Mouse (Mus musculus) cerebellum, adult 9-10 months (tissue): Measurements from ENCODE around the gene Eif4enif1.
"Not testable (repeated sequence)": the region's sequence is repeated elsewhere in the genome, so short reads cannot be mapped to it uniquely, and the experiment has no call there.

ENCODE experiments used
- DNase-seq: peaks from one replicate; pipeline ENCODE4 v3.0.0; 2022

Eif4enif1 gene

DNA sequence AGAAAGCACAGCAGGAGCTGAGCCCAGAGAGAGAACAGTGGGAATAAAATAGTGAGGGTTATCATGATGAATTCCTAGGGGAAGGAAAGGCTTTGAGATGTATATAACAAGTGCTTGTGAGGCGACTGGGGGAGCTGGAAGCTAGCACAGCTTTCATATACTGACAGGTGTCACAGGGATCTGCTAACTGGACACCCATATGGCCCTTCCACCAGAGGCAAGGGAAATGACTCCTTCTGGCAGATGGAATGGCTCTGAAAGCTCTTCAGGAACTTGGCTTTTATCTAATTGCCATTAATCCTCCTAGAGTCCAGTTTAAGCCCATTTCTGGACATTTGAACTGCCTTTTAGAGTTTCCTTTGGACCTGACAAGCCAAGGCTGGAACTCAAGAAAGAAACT lies 20.2 kb upstream of the Eif4enif1 start:
- not testable (repeated sequence) for DNase-seq

DNA sequence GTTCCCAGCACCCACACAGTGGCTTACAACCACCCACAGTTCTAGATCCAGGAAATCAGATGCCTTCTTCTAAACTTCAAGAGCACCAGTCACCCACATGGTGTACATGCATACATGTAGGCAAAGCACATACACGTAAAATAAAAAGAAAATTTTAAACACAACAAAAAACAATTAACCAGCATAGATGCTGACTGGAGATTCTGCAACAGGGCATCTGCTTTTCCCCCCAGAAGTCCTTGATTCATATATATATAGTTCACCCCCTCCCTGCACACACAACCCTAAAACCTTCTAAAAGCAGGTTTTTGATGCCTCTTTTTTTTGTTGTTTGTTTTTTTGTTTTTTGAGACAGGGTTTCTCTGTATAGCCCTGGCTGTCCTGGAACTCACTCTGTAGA lies 19.5 kb upstream of the Eif4enif1 start:
- not testable (repeated sequence) for DNase-seq

DNA sequence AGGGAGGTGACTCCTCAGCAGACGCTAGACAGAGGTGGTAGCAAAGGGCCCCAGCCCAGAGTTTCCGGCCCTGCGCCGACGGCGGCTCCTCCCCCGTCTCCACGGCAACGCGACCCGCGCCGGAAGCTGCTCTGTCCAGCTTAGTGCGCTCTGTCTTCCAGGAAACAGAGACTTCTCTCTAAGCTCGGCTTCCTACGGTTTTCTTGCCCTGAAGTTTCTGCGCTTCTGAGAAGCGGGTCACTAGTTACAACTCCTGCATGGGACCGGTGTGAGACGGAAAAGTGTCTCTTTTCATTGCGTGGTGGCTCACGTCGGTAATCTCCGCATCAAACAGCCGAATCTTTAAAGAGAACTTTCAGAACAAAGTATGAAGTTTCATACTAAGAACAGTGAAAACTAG lies 8.8 kb upstream of the Eif4enif1 start, which contains the start of gene Sfi1:
TSS of gene Sfi1 (minus strand) at position 101 of the 400 bp plus-strand sequence.
- no peak for DNase-seq

DNA sequence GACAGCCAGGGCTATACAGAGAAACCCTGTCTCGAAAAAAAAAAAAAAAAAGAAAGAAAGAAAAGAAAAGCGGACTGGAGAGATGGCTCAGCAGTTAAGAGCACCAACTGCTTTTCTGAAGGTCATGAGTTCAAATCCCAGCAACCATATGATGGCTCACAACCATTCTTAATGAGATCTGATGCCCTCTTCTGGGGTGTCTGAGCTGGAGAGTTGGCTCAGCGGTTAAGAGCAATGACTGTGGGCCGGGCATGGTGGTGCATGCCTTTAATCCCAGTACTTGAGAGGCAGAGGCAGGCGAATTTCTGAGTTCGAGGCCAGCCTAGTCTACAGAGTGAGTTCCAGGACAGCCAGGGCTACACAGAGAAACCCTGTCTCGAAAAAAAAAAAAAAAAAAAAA lies 1.6 kb upstream of the Eif4enif1 start:
- peak; percentile 48 for DNase-seq

- peak; percentile 80 for DNase-seq
Observed at GRCm38 (mm10) chr11:3201326-3202230, 614 bp upstream of the Eif4enif1 start.

DNA sequence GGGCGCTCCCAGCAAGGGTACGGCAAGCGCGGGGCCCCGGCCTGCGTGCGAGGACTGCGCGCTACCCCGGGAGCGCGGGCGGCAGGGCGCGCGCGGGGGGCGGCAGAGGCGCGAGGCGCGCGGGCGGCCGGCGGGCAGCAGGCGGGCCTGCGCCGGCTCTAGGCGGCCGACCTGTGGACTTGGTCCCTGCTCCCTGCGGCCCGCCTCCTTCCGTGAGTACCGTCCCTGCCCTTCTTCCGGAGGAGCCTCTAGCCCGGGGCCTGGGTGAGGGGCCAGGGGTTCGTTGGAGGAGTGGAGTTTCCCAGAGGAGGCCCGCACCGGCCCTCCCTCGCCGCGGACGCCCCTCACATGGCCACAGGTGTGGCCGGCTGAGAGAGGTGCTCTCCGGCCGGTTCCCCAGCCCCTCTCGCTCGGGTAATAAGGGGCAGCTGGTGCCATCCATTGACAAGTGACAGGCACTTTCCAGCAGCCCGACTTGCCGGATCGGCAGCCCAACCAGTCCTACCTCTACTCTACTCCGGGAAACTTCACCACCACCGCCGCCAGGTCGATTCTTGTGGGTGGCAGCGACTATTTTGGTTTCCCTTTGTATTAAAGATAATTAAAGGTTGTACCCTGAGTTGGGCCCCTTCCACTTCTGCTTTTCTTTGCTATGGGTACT lies 719 bp downstream of the Eif4enif1 start:
- DNase-seq: peak; percentile 69

DNA sequence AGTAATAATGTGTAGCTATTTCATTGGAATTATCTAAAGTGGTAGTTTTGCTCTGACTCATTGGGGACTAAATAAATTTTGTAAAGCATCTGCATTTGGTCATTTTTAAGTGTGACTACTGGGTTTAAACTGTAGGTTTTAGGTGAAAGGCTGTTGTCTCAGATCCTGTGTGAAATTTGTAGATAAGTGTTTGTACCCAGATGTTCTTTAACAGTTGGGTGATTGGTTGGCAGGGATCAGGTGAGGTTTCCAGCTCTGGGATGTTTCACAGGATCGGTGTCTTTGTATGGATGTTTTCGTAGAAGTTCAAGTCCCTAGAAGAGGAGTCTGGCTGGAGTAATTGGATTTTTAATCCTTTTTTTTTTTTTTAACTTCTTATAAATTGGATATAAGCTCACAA lies 1.6 kb downstream of the Eif4enif1 start:
- peak; percentile 42 for DNase-seq

DNA sequence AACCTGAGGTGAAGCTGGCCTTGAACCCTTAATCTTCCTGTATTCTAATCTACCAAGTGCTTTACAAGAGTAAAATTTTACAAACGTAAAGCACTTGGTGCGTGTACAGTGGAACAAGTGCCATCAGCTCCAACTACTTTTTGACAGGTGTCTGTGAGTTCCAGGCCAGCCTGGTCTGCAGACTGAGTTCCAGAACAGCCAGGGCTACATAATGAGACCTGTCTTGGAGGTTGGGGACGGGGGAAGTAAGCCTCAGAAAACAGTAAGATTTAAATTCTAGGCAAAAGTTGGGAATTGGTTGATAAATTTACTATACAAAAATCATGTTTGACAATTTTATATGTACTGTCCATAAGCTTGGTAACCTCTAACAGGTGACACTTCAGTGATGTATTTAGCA lies 3.0 kb downstream of the Eif4enif1 start:
- DNase-seq: no peak

GRCm38 (mm10) chr11:3206783-3207182 lies 4.6 kb downstream of the Eif4enif1 start:
- no peak for DNase-seq

DNA sequence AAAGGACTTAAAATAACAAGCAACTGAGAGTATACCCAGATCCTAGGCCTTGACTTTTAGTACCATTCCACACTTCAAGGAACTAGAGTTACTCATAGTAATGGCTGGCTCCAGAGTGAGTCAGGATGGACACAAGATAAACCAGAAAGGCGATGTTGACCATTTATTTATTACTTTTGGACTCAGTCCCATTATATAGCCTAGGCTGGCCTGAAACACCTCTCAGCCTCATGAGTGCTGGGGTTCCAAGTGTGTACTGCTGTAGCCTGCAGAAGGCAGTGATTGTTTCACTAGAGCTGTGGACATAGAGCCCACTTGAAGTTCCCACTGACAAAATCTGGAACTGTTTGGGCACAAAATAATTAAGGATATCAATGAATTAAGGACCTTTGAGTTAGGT lies 10.3 kb downstream of the Eif4enif1 start:
- DNase-seq: no peak

DNA sequence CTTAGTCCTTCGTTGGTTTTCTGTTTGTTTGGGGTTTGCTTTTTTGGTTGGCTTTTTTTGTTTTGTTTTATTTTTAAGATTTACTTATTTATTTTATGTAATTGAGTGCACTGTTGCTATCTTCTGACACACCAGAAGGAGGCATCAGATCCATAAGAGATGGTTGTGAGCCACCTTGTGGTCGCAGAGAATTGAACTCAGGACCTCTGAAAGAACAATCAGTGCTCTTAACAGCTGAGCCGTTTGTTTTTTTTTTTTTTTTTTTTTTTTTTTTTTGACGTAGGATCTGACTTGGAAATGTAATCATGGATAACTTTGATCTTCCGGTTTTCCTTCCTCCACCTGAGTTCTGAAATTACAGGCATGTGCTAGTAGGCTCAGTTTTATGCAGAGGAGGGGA lies 20.9 kb downstream of the Eif4enif1 start:
- no peak for DNase-seq

DNA sequence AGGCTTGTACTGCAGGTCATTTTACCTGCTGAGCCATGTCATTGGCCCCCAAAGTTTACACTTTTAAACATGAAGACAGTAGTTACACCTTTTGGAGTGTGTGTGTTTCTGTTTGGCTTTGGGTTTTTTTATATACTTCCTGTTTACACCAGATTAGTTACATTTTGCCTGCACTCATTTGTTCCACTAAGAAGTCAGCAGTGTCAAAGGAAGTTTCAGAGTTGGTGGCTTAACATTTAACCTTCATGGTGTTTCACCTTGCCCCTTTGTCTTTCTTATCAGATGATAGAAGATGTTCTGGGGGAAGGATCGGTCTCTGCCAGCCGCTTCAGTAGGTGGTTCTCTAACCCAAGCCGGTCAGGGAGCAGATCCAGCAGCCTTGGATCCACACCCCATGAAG lies 24.9 kb downstream of the Eif4enif1 start:
- no peak for DNase-seq

DNA sequence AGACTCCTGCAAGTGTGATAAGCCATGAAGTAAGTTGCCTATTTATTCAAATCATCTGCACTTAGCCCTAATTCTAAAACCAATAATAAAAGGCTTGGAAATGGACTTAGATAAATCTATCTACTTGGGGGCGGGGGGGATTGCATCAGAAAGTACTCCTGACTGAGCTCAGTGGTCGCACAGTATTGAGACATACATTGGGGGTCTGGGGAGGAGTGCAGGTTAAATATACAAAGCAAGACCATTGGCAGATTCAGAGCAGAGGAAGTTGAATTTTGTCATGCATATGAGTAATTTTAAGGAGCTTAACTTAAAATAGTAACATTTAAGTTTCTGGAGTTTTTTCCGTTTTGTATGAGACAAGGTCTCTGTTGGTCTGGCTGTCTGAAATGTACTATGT lies 30.1 kb downstream of the Eif4enif1 start:
- no peak for DNase-seq

DNA sequence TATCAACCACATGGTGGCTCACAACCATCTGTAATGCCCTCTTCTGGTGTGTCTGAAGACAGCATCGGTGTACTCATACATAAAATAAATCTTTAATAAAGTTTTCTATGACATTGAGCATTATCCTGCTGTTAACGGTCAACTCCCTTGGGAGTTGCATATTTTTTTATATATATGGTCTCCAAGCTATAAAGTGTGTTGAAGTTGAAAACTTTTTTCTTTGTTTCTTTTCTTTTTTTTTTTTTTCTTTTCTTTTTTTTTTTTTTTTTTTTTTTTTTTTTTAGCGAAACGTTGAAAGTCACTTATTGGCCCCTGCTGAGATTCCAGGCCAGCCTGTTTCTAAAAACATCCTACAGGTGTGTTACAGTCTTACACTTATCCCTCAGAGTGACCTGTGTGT lies 31.5 kb downstream of the Eif4enif1 start:
- DNase-seq: no peak

- DNase-seq: no peak
Observed at GRCm38 (mm10) chr11:3235277-3235676, 33.1 kb downstream of the Eif4enif1 start.

DNA sequence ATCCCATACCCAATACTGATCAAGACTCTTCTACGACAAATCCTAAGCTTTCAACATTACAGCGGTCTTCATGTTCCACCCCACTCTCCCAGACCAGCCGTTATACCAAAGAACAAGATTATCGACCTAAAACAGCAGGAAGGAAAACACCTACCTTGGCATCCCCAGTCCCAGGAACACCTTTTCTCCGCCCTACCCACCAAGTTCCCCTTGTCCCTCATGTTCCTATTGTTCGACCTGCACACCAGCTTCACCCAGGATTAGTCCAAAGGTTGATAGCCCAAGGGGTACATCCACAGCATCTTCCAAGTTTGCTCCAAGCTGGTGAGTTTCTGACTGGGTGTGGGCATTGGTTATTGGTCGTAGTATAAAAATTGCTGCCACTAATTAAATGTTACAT lies 40.2 kb downstream of the Eif4enif1 start:
- DNase-seq: no peak

DNA sequence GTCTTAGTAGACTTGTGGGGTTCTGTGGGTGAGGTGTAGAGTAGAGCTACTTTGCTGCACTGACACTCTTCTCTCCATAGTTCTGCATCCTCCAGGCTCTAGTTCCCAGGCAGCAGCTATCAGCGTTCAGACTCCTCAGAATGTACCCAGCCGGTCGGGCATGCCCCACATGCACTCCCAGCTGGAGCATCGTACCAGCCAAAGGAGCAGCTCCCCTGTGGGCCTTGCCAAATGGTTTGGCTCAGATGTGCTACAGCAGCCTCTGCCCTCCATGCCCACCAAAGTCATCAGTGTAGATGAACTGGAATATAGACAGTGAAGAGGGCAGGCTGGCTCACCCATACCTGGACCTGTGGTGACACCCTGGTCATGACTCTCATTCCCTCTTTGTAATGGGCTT lies 41.6 kb downstream of the Eif4enif1 start:
- peak; percentile 40 for DNase-seq

DNA sequence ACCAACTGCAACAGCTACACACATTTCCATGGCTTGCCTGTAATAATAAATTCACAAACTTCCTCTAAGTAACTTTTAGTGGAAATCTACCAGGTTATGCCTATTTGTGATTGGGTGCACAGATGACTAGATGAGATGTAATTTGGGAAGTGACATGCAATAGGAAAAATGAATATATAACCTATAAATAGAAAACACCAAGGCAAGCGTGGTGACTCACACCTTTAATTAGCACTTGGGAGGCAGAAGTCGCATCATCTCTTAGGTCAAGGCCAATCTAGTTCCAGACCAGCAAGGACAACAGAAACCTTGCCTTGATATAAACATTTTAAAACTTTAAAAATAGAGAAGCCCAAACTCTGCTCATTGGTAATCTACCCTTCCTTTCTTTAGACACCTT lies 45.2 kb downstream of the Eif4enif1 start:
- DNase-seq: no peak

DNA sequence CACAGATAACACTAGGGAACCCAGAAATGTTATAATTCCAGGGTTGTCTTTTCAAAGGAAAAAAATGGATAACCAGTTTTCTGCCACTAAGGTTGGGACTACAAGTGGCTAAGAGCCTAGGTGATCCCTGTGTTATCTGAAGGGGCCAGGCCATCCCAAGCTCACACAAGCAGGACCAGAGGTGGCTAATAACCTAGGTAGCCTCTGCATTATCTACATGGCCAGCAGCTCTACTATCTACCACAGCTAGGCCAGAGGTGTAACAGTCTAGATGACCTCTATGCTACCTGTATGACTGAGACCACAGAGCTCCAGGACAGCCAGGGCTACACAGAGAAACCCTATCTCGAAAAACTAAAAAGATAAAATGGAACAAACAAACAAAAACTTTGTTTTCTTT lies 57.3 kb downstream of the Eif4enif1 start:
- DNase-seq: no peak

- peak; percentile 47 for DNase-seq
Observed at GRCm38 (mm10) chr11:3265291-3266078, 63.3 kb downstream of the Eif4enif1 start.

GRCm38 (mm10) chr11:3266079-3266685 lies 64.0 kb downstream of the Eif4enif1 start, which contains the start of gene Drg1:
Drg1 (minus strand) TSS chr11:3266415.
- DNase-seq: peak; percentile 88

- DNase-seq: no peak
Observed at GRCm38 (mm10) chr11:3267133-3267532, 64.9 kb downstream of the Eif4enif1 start.

GRCm38 (mm10) chr11:3269241-3269640 lies 67.0 kb downstream of the Eif4enif1 start:
- DNase-seq: no peak
